Mouse (Mus musculus) mouse trophoblast stem cell (cell line): Measurements from ENCODE around the gene Elovl5.

Experiments used
- in situ Hi-C, 2 experiments: fragments of 300-500 bp; cut with MseI, MboI; formaldehyde crosslinking; loops; 2 replicates in 1 of 2; 3 replicates in 1 of 2; pipeline ENCODE4 v1.15.1; 2025

Gene Elovl5

GRCm38 (mm10) chr9:77954496-77954895 lies 37.3 kb downstream of the Elovl5 start:
- in situ Hi-C loops: no loop called here

- in situ Hi-C loops: no loop called here
Observed at GRCm38 (mm10) chr9:77954981-77955380, 37.8 kb downstream of the Elovl5 start.

- in situ Hi-C loops: no loop called here
Observed at GRCm38 (mm10) chr9:77955511-77955910, 38.3 kb downstream of the Elovl5 start.

- in situ Hi-C loops: no loop called here
Observed at GRCm38 (mm10) chr9:77955964-77956363, 38.8 kb downstream of the Elovl5 start.

- in situ Hi-C loops: no loop called here
Observed at GRCm38 (mm10) chr9:77958327-77958726, 41.2 kb downstream of the Elovl5 start.

DNA sequence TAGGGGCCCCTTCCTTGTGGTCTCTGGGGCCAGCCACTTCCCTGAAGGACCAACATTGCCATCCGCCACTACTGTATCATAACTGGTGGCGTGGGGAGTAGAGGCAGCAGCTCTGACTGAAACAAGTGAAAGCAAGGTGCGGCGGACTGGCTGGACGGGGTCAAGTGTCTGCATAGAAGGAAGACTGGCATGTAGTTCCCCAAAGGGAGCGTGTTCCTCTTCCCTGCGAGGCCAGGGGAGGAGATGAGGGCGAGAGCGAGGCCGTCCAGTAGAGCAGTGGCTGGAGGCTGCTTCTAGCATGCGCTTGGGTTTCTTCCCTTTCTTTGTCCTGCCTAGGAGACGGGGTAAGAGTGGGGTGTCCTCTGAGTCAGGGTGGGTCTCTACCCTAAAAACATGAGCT lies 42.6 kb downstream of the Elovl5 start:
- in situ Hi-C loops: no loop called here

DNA sequence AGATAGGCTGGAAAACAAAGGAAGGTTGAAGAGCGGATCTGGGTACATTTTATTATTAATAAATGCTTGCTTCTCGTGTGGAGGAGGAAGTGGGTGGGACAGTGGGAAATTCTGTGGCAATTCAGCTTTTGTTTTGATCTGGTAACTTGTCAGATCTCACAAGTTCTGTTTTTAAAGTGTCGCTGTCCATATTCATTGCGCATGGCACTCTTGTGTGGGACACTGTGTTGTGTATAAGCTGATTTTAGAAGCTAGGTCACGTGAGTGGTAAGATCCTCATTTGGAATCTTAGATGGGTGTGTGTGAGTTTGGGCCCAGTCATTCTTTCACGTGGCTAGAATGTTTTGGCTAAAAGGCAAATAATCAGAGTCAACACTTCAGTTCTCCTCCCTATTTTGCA lies 44.2 kb downstream of the Elovl5 start:
- in situ Hi-C loops: no loop called here

- in situ Hi-C loops: no loop called here
Observed at GRCm38 (mm10) chr9:77964084-77964483, 46.9 kb downstream of the Elovl5 start.

GRCm38 (mm10) chr9:77965287-77965686 lies 48.1 kb downstream of the Elovl5 start:
- in situ Hi-C loops: no loop called here

- in situ Hi-C loops: no loop called here
Observed at GRCm38 (mm10) chr9:77965768-77966552, 48.8 kb downstream of the Elovl5 start.

DNA sequence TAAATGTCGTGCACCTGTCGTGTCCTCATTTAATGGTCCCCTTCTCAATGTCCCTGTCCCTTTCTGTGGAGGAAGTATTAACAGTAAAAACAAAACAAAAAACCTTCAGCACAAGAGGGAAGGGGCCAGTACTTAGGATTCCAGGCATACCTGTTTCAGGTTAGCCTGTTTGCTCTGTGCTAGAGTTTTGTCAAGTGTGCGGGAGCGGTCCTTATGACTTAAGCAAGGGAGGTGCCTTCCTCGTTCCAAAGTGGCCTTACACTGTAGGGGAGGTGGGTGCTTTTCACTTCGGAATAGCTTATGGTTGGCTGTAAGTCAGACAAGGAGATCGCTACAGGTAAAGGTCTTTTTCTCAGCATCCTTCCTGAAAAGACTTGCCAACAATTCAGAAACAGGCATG lies 49.7 kb downstream of the Elovl5 start:
- in situ Hi-C loops: no loop called here

- in situ Hi-C loops: no loop called here
Observed at GRCm38 (mm10) chr9:77967584-77968163, 50.5 kb downstream of the Elovl5 start.

GRCm38 (mm10) chr9:77969192-77969953 lies 52.2 kb downstream of the Elovl5 start:
- in situ Hi-C loops: no loop called here

GRCm38 (mm10) chr9:77979000-77979399 lies 61.8 kb downstream of the Elovl5 start:
- in situ Hi-C loops: no loop called here

DNA sequence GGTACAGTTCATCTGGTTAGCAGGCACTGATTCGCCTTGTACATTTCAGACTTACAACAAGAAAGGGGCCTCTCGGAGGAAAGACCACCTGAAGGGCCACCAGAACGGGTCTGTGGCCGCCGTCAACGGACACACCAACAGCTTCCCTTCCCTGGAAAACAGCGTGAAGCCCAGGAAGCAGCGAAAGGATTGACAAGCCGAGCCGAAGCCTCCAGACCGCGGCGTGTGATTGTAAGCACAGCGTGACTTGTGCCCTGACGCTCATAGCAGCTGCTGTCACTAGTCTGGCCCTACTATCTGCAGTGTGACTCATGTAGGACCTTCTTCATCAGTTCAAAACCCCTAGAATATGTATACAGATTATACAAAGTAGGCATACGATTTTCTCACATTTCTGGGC lies 65.5 kb downstream of the Elovl5 start:
- in situ Hi-C loops: no loop called here

- in situ Hi-C loops: no loop called here
Observed at GRCm38 (mm10) chr9:77983521-77983920, 66.4 kb downstream of the Elovl5 start.

DNA sequence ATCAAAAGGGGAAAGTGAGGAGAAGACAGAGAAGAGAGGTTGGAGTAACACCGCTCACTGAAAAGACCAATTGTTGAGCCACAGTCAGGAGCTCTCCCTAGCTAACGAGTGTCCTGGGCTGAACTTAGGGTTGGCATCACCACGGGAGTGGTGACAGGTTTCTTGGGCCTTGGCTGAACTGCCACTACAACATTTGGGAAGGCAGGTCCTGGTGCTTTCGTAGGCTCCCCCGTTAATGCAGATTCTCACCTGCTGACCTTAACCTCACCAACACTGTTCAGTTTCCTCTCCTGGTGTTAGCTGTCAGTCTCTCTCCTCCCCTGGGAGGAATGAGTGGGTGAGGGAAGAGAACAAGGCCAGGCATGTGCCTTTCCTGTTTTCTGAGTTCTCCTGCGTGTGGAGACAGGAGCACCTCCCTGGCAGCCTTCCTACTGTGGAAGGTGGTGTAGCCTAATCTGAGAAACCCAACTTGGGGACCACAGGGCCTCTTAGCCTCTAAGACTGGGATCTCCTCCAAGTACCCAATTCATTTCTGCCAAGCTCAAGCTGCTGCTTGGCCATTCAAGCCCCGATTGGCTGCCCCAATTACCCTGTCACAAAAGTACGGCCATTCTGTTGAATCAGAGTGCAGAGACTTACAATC lies 69.1 kb downstream of the Elovl5 start:
- in situ Hi-C loops: no loop called here

- in situ Hi-C loops: no loop called here
Observed at GRCm38 (mm10) chr9:77989626-77990025, 72.5 kb downstream of the Elovl5 start.

DNA sequence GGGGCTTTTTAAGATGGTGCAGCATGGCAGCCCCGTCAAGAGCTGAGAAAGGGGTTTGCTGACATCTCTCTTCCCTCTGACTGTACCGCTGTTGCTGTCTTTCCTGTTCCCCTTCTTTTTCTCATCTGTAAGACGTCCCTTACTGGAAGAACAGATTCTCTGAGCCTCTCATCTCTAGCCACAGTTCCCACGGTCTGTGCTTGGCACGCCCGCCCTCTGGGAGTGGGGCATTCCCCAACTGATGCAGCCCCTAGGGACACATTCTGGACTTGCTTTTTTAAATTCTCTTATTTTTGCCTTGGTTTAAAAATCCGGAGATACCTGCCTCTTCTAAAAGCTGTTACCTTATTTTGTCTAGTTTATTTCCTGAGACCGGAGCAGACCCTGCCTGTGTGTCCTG lies 73.1 kb downstream of the Elovl5 start:
- in situ Hi-C loops: no loop called here

DNA sequence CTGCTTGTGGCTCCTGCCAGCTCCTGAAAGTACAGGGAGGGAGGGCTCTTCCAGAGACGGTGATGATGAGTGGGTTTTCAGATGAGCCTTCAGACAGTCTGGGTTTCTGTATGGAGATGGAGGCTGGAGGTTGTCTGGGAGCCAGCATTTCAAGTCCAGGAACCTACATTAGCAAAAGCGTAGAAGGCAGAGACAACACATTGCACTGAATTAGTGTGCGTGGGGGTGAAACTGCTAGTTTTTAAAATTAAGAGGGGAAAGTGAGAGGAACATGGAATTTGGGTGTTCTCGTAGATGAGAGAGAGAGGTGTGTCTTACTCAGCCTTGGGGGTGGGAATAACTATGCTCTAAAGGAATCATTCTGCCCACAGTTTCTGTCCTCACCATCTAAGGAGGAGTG lies 74.5 kb downstream of the Elovl5 start:
- in situ Hi-C loops: no loop called here

GRCm38 (mm10) chr9:77992276-77992675 lies 75.1 kb downstream of the Elovl5 start:
- in situ Hi-C loops: no loop called here

- in situ Hi-C loops: no loop called here
Observed at GRCm38 (mm10) chr9:77993101-77993500, 75.9 kb downstream of the Elovl5 start.
